Mouse (Mus musculus) heart, adult 2 months (tissue): ENCODE data around the gene Fdxr.
A peak's percentile ranks its signal among the peaks of the same experiment; 100 is the strongest.

ENCODE experiments used
- CTCF ChIP-seq: fragments of 200-600 bp; IDR thresholded peaks from 2 replicates; pipeline ENCODE4 v1.8.1; 2022; ENCODE audit warnings: antibody characterized with exemption, mild to moderate bottlenecking, moderate library complexity
- EP300 ChIP-seq: fragments of 200-500 bp; IDR thresholded peaks from 2 replicates; pipeline ENCODE4 v1.6.1; 2011; ENCODE audit warnings: low read depth, low read length, control low read depth; ENCODE audit not compliant: insufficient read depth
- POLR2A ChIP-seq: fragments of 200-500 bp; IDR thresholded peaks from 2 replicates; pipeline ENCODE4 v1.6.1; 2011; ENCODE audit warnings: mild to moderate bottlenecking, low read depth, low read length, control low read depth; ENCODE audit not compliant: insufficient read depth

DNA sequence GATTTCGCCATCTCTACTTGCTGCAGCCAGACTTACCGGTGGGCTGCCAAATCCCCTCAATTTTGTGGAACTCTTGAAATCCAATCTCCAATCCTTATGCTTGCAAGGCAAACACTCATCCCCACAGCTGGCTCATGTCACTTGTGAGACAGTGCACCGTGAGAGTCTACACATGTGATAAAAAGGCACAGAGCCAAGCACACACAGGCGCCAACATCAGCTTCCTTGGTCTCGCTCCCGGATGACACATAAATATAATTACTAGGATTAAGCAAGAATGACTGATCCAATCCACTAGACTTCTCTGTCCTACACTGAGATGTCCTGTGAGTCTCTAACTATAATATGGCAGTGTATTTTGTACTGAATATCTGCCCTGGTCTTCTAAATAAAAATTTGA, 14.1 kb upstream of the Fdxr start:
- TF ChIP-seq CTCF, result no peak
- no peak for TF ChIP-seq POLR2A
- TF ChIP-seq EP300, result peak; percentile 65; the same call in 1 of the 2 replicates
